Mouse (Mus musculus): ENCODE data around the gene Ptgs1.

The Ptgs1 gene

DNA sequence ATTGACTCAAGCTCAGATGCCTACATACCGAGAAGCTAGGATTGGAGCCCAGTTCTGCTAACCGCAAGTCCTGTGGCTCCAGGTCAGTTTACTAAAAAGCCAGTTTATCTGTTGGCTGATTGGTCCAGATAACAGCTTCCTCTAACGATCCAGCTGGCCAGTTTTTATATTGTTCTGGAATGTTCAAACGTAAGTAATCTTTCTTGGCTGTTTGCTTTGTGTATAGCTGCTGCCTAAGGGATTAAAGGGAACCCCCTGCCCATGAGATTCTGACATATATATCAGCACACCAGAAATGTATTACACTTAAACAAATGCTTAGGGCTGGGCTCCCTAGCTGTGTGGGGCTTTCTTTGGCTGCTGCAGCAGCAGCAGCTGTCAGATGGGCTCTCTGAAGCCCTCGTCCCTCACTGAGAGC lies 13.7 kb downstream of the Ptgs1 start:
- no peak for DNase-seq (ENCODE audit: low read depth in 2 of 2, low spot score in 2 of 2)

DNA sequence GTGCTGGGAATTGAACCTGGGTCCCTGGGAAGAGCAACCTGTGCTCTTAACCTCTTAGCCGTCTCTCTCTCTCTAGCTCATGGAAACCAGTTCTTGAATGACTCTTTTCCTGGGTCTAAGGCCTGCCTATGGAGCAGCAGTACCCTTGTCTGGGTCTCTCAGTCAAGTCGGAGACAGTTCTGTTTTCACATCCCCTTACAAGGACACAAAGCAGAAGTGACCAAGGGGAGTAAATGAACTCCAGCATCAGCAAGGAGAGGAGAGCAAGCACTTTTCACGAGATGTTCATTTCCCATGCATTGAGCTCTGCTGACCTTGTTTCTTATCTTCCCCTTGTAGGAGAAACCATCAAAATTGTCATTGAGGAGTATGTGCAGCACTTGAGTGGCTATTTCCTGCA lies 14.5 kb downstream of the Ptgs1 start:
- no peak for DNase-seq (ENCODE audit: low read depth in 2 of 2, low spot score in 2 of 2)

- no peak for DNase-seq (ENCODE audit: low read depth in 2 of 2, low spot score in 2 of 2)
Observed at GRCm38 (mm10) chr2:36247964-36248363, 17.7 kb downstream of the Ptgs1 start.

- no peak for DNase-seq (ENCODE audit: low read depth in 2 of 2, low spot score in 2 of 2)
Observed at GRCm38 (mm10) chr2:36251156-36251555, 20.9 kb downstream of the Ptgs1 start.

DNA sequence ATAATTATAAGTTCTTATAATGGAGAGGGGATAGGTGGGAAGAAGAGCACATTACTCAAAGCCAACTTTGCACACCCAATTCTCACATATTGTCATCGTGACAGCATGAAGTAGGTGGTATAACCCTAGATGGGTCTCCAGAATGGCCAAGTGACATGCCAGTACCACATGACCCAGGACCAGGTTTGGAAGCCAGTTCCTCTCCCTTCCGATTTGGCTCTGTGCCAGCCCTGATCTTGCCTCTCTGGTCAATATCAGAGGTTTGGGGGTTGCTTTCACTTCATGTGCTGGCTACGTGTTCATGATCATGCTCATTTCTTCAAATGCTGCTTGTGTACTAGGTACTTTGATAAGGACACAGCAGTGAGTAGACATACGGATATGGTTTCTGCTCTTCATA lies 22.3 kb downstream of the Ptgs1 start:
- DNase-seq (ENCODE audit: low read depth in 2 of 2, low spot score in 2 of 2): no peak

DNA sequence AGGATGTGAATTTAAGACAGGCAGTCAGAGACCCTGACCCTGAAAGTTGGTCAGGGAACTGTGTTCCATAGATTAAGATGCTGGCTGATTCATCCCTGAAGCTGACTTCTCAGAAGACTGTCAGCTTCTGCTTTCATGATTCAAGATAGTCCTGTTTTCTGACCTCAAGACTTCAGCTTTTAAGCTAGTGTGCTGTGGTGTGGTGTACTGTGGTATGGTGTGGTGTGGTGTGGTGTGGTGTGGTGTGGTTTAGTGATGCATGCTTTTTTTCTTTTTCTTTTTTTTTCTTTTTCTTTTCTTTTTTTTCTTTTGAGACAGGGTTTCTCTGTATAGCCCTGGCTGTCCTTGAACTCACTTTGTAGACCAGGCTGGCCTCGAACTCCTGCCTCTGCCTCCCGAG lies 24.2 kb downstream of the Ptgs1 start:
- DNase-seq (ENCODE audit: low read depth in 2 of 2, low spot score in 2 of 2): no peak

DNA sequence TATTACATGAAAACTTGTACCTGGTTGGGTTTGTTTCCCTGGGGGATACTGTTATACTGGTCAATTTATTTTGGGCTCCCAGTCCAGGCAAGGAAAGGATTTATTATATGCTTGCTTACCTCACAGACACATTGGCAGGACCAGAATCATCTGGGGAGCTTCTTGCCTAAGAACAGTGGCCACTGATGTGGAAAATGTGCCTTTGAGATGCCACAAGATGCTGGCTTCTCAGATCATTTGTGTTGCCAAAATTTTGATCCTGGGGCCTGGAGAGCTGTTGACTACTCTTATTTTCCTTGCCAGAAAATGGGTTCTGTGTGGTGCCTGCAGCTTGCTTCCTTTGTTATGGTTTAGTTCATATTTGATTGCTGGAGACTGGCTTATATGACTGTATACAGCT lies 26.7 kb downstream of the Ptgs1 start:
- no peak for DNase-seq (ENCODE audit: low read depth in 2 of 2, low spot score in 2 of 2)

GRCm38 (mm10) chr2:36259382-36259781 lies 29.2 kb downstream of the Ptgs1 start:
- DNase-seq (ENCODE audit: low read depth in 2 of 2, low spot score in 2 of 2): no peak

- no peak for DNase-seq (ENCODE audit: low read depth in 2 of 2, low spot score in 2 of 2)
Observed at GRCm38 (mm10) chr2:36259798-36260540, 29.7 kb downstream of the Ptgs1 start.

- DNase-seq (ENCODE audit: low read depth in 2 of 2, low spot score in 2 of 2): no peak
Observed at GRCm38 (mm10) chr2:36262025-36262424, 31.8 kb downstream of the Ptgs1 start.

- no peak for DNase-seq (ENCODE audit: low read depth in 2 of 2, low spot score in 2 of 2)
Observed at GRCm38 (mm10) chr2:36269458-36269857, 39.2 kb downstream of the Ptgs1 start.

- DNase-seq (ENCODE audit: low read depth in 2 of 2, low spot score in 2 of 2): no peak
Observed at GRCm38 (mm10) chr2:36270186-36270585, 40.0 kb downstream of the Ptgs1 start.

DNA sequence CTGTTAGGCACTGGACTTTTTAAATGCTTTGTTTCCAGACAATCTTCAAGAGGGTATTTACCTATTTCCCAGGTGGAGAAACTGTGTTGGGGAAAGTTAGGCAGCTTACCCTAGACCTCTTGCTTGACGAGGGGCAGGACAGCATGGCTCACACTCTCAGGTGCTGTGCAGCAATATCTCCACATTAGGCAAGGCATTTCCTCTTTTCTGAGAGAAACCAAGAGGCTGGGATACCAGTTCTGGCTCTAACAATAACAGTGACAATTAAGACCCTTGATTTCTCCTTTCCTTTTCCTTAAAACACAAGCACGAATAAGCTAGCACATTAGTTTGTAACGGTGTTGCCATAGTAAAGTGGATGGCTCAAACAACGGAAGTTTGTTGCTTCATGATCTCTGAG lies 40.9 kb downstream of the Ptgs1 start:
- no peak for DNase-seq (ENCODE audit: low read depth in 2 of 2, low spot score in 2 of 2)

DNA sequence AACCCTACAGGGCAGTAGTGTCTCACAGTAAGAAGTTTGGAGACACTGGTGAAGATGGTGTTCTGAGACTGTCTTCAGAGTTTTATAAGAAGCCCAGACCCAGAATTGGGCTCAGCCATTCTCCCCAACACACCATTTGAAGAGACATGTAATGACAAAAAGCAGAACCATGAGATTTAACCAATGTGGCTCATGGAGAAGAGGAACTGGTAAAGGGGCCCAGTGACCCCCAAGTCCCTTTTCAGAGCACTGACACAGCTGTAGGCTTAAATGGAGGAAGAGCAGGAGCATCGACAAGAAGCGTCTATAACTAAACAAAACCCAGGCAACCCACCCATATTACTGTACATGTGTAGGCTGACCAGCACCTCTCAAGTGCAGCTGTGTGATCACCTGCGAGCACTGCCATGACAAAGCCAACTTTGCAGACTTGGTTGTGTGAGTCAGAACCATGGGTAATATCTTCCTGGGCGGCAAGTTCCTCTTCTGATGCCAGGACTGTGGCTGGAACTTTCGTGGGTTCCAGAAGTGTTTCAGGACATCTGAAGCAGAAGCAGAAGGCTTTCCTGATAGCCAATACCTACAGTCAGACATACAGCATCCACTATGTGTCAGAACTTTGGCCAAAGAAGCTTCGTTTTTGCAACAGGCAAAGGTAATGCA lies 42.2 kb downstream of the Ptgs1 start:
- DNase-seq (ENCODE audit: low read depth in 2 of 2, low spot score in 2 of 2): no peak

DNA sequence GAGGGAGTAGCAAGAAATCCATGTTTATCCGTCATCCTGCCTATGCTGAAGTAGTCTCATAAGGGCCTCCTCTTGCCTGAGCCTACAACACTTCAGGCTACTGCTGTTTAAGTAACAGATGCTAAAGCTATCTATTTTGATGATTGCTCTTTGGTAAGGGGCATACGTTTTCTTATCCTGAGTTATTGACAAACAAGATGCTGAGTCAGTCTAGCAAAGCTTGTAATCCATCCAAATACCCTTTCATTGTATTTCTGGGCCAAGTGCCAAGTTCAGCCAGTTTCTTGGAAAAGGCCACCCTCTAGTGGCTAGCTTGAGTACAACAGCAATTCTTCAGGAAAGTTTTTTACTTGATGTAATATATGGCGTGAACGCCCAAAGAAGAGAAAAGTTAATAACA lies 46.2 kb downstream of the Ptgs1 start:
- DNase-seq (ENCODE audit: low read depth in 2 of 2, low spot score in 2 of 2): peak in 1 of 2 experiments; percentile 2

GRCm38 (mm10) chr2:36278760-36279159 lies 48.5 kb downstream of the Ptgs1 start:
- DNase-seq (ENCODE audit: low read depth in 2 of 2, low spot score in 2 of 2): no peak

DNA sequence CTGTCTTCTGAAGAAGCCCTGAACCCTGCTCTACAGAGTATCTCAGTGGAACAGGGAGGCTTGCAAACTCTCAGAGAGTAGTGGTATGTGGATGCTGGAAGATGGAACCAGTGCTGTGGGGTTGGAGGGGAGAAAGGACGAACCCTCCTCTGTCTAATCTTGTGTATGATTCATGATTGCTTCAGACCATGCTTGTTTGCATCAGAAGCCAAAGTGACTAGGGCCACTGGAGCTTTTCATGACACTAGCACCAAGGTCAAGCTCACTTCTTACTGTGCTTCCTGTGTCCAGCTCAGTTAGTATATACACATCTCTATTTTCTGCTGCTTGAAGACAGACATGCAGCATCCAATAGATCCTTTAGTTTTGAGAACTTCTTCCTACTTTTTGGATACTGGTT lies 50.9 kb downstream of the Ptgs1 start:
- DNase-seq (ENCODE audit: low read depth in 2 of 2, low spot score in 2 of 2): no peak

DNA sequence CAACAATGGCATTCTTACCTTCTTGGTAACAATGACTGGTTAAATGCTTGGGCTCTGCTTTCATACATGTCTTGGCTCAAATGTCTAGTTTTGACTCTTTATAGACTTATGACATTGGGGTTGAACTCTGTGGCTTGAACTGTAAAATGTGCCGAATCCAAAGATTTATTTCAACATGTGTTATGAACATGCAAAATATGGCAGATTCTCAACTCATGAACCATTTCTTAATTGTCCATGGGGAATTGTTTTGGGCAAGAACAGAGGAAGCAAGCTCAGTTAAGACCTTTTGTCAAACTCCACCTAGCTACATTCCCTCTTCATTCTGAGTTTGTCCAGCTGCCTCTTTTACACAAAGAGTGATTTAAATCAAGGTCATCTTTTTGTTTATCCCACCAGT lies 52.1 kb downstream of the Ptgs1 start:
- DNase-seq (ENCODE audit: low read depth in 2 of 2, low spot score in 2 of 2): no peak
